Mouse (Mus musculus): Measurements from ENCODE around the gene Rxra.

GRCm38 (mm10) chr2:27634018-27634417, 42.2 kb upstream of the Rxra start:
- TF ChIP-seq POLR2A (IDR thresholded peaks at IDR 0.05; ENCODE audit: borderline replicate concordance, control insufficient read depth, low read depth, low read length): no peak
- no peak for TF ChIP-seq CTCF (IDR thresholded peaks at IDR 0.05; ENCODE audit: control insufficient read depth, insufficient read depth, low read length)

All from bone marrow, adult 2 months (tissue).